Mouse (Mus musculus): Measurements from ENCODE around the gene Tmem86b. TPM values are rescaled to one million over a fixed set of nuclear protein-coding genes. Genes with fewer than 3 reads are reported as not detected.
"Not testable (repeated sequence)": the region's sequence is repeated elsewhere in the genome, so short reads cannot be mapped to it uniquely, and the experiment has no call there.

Tmem86b gene
- total RNA-seq, 2 experiments from 2014 or later, result 4.9 to 6.4 TPM

GRCm38 (mm10) chr7:4608002-4608401 lies 23.2 kb downstream of the Tmem86b start:
- intact Hi-C loops (cut with DNase I), result no loop called here
- DNase-seq (ENCODE audit: low spot score), result no peak

GRCm38 (mm10) chr7:4603873-4604272 lies 27.3 kb downstream of the Tmem86b start, which contains the start of gene Ptprh:
Gene Ptprh, minus strand, starts transcription at chr7:4604041.
- DNase-seq (ENCODE audit: low spot score), result no peak
- intact Hi-C loops (cut with DNase I), result no loop called here

GRCm38 (mm10) chr7:4602969-4603368 lies 28.3 kb downstream of the Tmem86b start:
- DNase-seq (ENCODE audit: low spot score), result no peak
- intact Hi-C loops (cut with DNase I), result no loop called here

GRCm38 (mm10) chr7:4597046-4597445 lies 34.2 kb downstream of the Tmem86b start:
- intact Hi-C loops (cut with DNase I); DNase-seq (ENCODE audit: low spot score): not testable (repeated sequence)

GRCm38 (mm10) chr7:4581481-4581880 lies 49.7 kb downstream of the Tmem86b start:
- intact Hi-C loops (cut with DNase I); DNase-seq (ENCODE audit: low spot score): not testable (repeated sequence)

Small RNA genes within 50 kb of the gene (microRNA-seq; reads per million reads assigned to microRNA genes)
- not detected for gene Gm23577

Other genes with a start within 250 kb of the Tmem86b start
- gene Gp6, start 233.7 kb downstream of the Tmem86b start, total RNA-seq (2021), result under 1 TPM; 0.16 to 0.34 TPM
- gene Rdh13, start 185.8 kb downstream of the Tmem86b start, total RNA-seq (2021), result 10 to 100 TPM; 31.4 to 35.8 TPM
- 1 to 10 TPM; 2.3 to 3.6 TPM for gene Eps8l1, start 170.7 kb downstream of the Tmem86b start, total RNA-seq (2021)
- 10 to 100 TPM; 54.7 to 61.2 TPM for gene Ppp1r12c, start 129.7 kb downstream of the Tmem86b start, total RNA-seq (2021)
- 10 to 100 TPM; 26.1 to 30.7 TPM for gene Tnnt1, start 115.0 kb downstream of the Tmem86b start, total RNA-seq (2021)
- gene Tnni3, start 107.2 kb downstream of the Tmem86b start, total RNA-seq (2021), result over 10,000 TPM in 1 of 2 experiments, 1,000 to 10,000 TPM in 1; 9,719 to 10,316 TPM
- gene Dnaaf3, start 99.0 kb downstream of the Tmem86b start, total RNA-seq (2021), result 1 to 10 TPM; 2.6 to 3.2 TPM
- 1 to 10 TPM in 1 of 2 experiments, under 1 TPM in 1; 0.94 to 1.1 TPM for gene Syt5, start 83.9 kb downstream of the Tmem86b start, total RNA-seq (2021)
- gene Ptprh, start 27.4 kb downstream of the Tmem86b start, total RNA-seq (2021), result not detected
- 10 to 100 TPM; 74.9 to 76.3 TPM for gene Ppp6r1, start 27.6 kb upstream of the Tmem86b start, total RNA-seq (2021)
- 10 to 100 TPM; 32.1 to 33.3 TPM for gene Hspbp1, start 53.6 kb upstream of the Tmem86b start, total RNA-seq (2021)
- gene Brsk1, start 59.2 kb upstream of the Tmem86b start, total RNA-seq (2021), result 1 to 10 TPM; 1.1 to 1.3 TPM
- gene Tmem150b, start 93.8 kb upstream of the Tmem86b start, total RNA-seq (2021), result under 1 TPM; 0.22 to 0.23 TPM
- gene Kmt5c, start 108.7 kb upstream of the Tmem86b start, total RNA-seq (2021), result 10 to 100 TPM; 16.4 to 20.7 TPM
- gene Cox6b2, start 121.7 kb upstream of the Tmem86b start, total RNA-seq (2021), result 1 to 10 TPM; 1.5 to 1.7 TPM
- gene Fam71e2, start 139.9 kb upstream of the Tmem86b start, total RNA-seq (2021), result not detected
- under 1 TPM in 1 of 2 experiments, not detected in 1; 0.26 TPM for gene Il11, start 151.4 kb upstream of the Tmem86b start, total RNA-seq (2021)
- not detected for gene Tmem190, start 151.5 kb upstream of the Tmem86b start, total RNA-seq (2021)
- gene Tmem238, start 158.2 kb upstream of the Tmem86b start, total RNA-seq (2021), result 1 to 10 TPM; 3.5 to 4.3 TPM
- 100 to 1,000 TPM; 489 to 533 TPM for gene Rpl28, start 161.5 kb upstream of the Tmem86b start, total RNA-seq (2021)
- 10 to 100 TPM; 84.6 to 93.3 TPM for gene Ube2s, start 181.2 kb upstream of the Tmem86b start, total RNA-seq (2021)
- gene Shisa7, start 213.3 kb upstream of the Tmem86b start, total RNA-seq (2021), result under 1 TPM in 1 of 2 experiments, not detected in 1; 0.08 TPM
- 1 to 10 TPM; 3.5 to 5.3 TPM for gene Isoc2b, start 238.8 kb upstream of the Tmem86b start, total RNA-seq (2021)
- 10 to 100 TPM; 40.5 to 44.4 TPM for gene Isoc2a, start 245.7 kb upstream of the Tmem86b start, total RNA-seq (2021)

Data from heart, postnatal 25 days (tissue).